Mouse (Mus musculus): ENCODE results near the gene Pbp2. TPM values are rescaled to one million over a fixed set of nuclear protein-coding genes. Genes with fewer than 3 reads are reported as not detected.

The Pbp2 gene
- polyA plus RNA-seq, 1 experiment, result not detected

- Histone ChIP-seq H3K36me3 (replicated peaks; ENCODE audit: low read length) (no peaks in the 10 kb centered on the region), H3K4me1 (0 out of 2 replicates have a peak, but pooled peaks cover 4% of the 10 kb centered on the region), H3K27me3 (replicated peaks) (peaks cover 12% of the 10 kb centered on the region), H3K9me3 (peaks cover 6% of the 10 kb centered on the region), H3K4me3 (replicated peaks) (no peak overlapping the region)
- TF ChIP-seq FLI1 (IDR thresholded peaks at IDR 0.05; ENCODE audit: low read length), result no peak
These were observed 44.1 kb downstream of the Pbp2 start for GRCm38 (mm10) chr6:135266056-135266455.

GRCm38 (mm10) chr6:135264136-135264535, 46.1 kb downstream of the Pbp2 start:
- Histone ChIP-seq H3K4me1 (0 out of 2 replicates have a peak, but pooled peaks cover 4% of the 10 kb centered on the region), H3K36me3 (replicated peaks; ENCODE audit: low read length) (no peaks in the 10 kb centered on the region), H3K9me3 (peaks cover 6% of the 10 kb centered on the region), H3K27me3 (replicated peaks) (peaks cover 9% of the 10 kb centered on the region), H3K4me3 (replicated peaks) (no peak overlapping the region)
- no peak for TF ChIP-seq FLI1 (IDR thresholded peaks at IDR 0.05; ENCODE audit: low read length)
- TF ChIP-seq GATA1 (IDR thresholded peaks at IDR 0.05; ENCODE audit: borderline replicate concordance, low read length), result no peak

- Histone ChIP-seq H3K36me3 (replicated peaks; ENCODE audit: low read length) (no peaks in the 10 kb centered on the region), H3K27me3 (replicated peaks) (peaks cover 9% of the 10 kb centered on the region), H3K9me3 (peaks cover 6% of the 10 kb centered on the region), H3K4me3 (replicated peaks) (no peak overlapping the region), H3K4me1 (no peaks in the 10 kb centered on the region)
- TF ChIP-seq GATA1 (IDR thresholded peaks at IDR 0.05; ENCODE audit: borderline replicate concordance, low read length) (no peak), FLI1 (IDR thresholded peaks at IDR 0.05; ENCODE audit: low read length) (no peak)
These were observed 47.6 kb downstream of the Pbp2 start for GRCm38 (mm10) chr6:135262565-135262964.

- Histone ChIP-seq H3K4me1 (no peaks in the 10 kb centered on the region), H3K4me3 (replicated peaks) (no peak overlapping the region), H3K36me3 (replicated peaks; ENCODE audit: low read length) (no peaks in the 10 kb centered on the region), H3K9me3 (peaks cover 17% of the 10 kb centered on the region), H3K27me3 (replicated peaks) (no peaks in the 10 kb centered on the region)
- TF ChIP-seq GATA1 (IDR thresholded peaks at IDR 0.05; ENCODE audit: borderline replicate concordance, low read length), result no peak
- no peak for TF ChIP-seq FLI1 (IDR thresholded peaks at IDR 0.05; ENCODE audit: low read length)
These were observed 49.1 kb downstream of the Pbp2 start for GRCm38 (mm10) chr6:135261124-135261523.

- Histone ChIP-seq H3K27me3 (replicated peaks) (no peaks in the 10 kb centered on the region), H3K36me3 (replicated peaks; ENCODE audit: low read length) (no peaks in the 10 kb centered on the region), H3K9me3 (peaks cover 24% of the 10 kb centered on the region), H3K4me3 (replicated peaks) (no peak overlapping the region), H3K4me1 (no peaks in the 10 kb centered on the region)
- no peak for TF ChIP-seq GATA1 (IDR thresholded peaks at IDR 0.05; ENCODE audit: borderline replicate concordance, low read length)
- TF ChIP-seq FLI1 (IDR thresholded peaks at IDR 0.05; ENCODE audit: low read length), result no peak
These were observed 49.8 kb downstream of the Pbp2 start for GRCm38 (mm10) chr6:135260435-135260834.

Other genes with a start within 250 kb of the Pbp2 start
- gene Gprc5a, start 244.8 kb downstream of the Pbp2 start, polyA plus RNA-seq (2012; ENCODE audit: insufficient read depth, low replicate concordance), result not detected in 2 replicates
- not detected in 2 replicates for gene Gprc5d, start 192.1 kb downstream of the Pbp2 start, polyA plus RNA-seq (2012; ENCODE audit: insufficient read depth, low replicate concordance)
- gene Fam234b, start 112.4 kb downstream of the Pbp2 start, polyA plus RNA-seq (2012; ENCODE audit: insufficient read depth, low replicate concordance), result 1.1 and 2.3 TPM in 2 replicates
- gene Hebp1, start 112.4 kb downstream of the Pbp2 start, polyA plus RNA-seq (2012; ENCODE audit: insufficient read depth, low replicate concordance), result 3.9 TPM in 1 of 2 replicates, not detected in the other
- not detected in 2 replicates for gene Gsg1, start 56.1 kb downstream of the Pbp2 start, polyA plus RNA-seq (2012; ENCODE audit: insufficient read depth, low replicate concordance)
- gene Emp1, start 52.1 kb upstream of the Pbp2 start, polyA plus RNA-seq (2012; ENCODE audit: insufficient read depth, low replicate concordance), result 0.97 TPM in 1 of 2 replicates, not detected in the other